Mouse (Mus musculus) intestine, postnatal 0 days (tissue): ENCODE measurements around the gene Zfp704. TPM values are rescaled to one million over a fixed set of nuclear protein-coding genes. Genes with fewer than 3 reads are reported as not detected.
A peak's percentile ranks its signal among the peaks of the same experiment; 100 is the strongest.

ENCODE experiments used
- ATAC-seq: fragments of 200-750 bp; cut with Nextera tagmentation; 2 replicates; pipeline ENCODE4 v1.8.0; 2017; ENCODE audit warnings: mild to moderate bottlenecking, moderate TSS enrichment, moderate library complexity
- H3K27ac ChIP-seq: fragments of 300-500 bp; sonication (generic); 2 replicates; pipeline ENCODE4 v1.5.1; 2014; ENCODE audit warnings: mild to moderate bottlenecking, low read depth, low read length, moderate library complexity
- H3K27me3 ChIP-seq: fragments of 300-500 bp; sonication (generic); replicated peaks from 2 replicates; pipeline ENCODE4 v1.6.1; 2014; ENCODE audit warnings: low read length, mixed read lengths; ENCODE audit not compliant: control insufficient read depth, insufficient read depth
- H3K36me3 ChIP-seq: fragments of 300-500 bp; sonication (generic); 2 replicates; pipeline ENCODE4 v1.6.1; 2014; ENCODE audit warnings: mild to moderate bottlenecking, moderate library complexity; ENCODE audit not compliant: control insufficient read depth, insufficient read depth
- H3K4me1 ChIP-seq: fragments of 300-500 bp; sonication (generic); replicated peaks from 2 replicates; pipeline ENCODE4 v1.6.1; 2014; ENCODE audit warnings: antibody characterized with exemption, low read length, mixed read lengths; ENCODE audit not compliant: control insufficient read depth, insufficient read depth
- H3K4me2 ChIP-seq: fragments of 300-500 bp; sonication (generic); replicated peaks from 2 replicates; pipeline ENCODE4 v1.6.1; 2014; ENCODE audit warnings: low read depth, mild to moderate bottlenecking, moderate library complexity
- H3K4me3 ChIP-seq: fragments of 300-500 bp; sonication (generic); 2 replicates; pipeline ENCODE4 v1.5.1; 2014; ENCODE audit warnings: low read depth, low read length
- H3K9ac ChIP-seq: fragments of 300-500 bp; sonication (generic); 2 replicates; pipeline ENCODE4 v1.6.1; 2014; ENCODE audit warnings: mild to moderate bottlenecking, low read depth, low read length
- H3K9me3 ChIP-seq: fragments of 300-500 bp; sonication (generic); 2 replicates; pipeline ENCODE4 v1.6.1; 2016; ENCODE audit warnings: mixed run types; ENCODE audit not compliant: control insufficient read depth
- CTCF ChIP-seq: sonication (generic); IDR thresholded peaks from 2 replicates; pipeline ENCODE4 v1.5.1; 2016; ENCODE audit warnings: low read depth, mild to moderate bottlenecking, control low read depth, antibody characterized with exemption, moderate library complexity
- WGBS: fragments of 180-500 bp; shearing (Covaris S2); extraction: QIAGEN DNeasy Blood & Tissue Kit; methylation state at CpG from one replicate; pipeline ENCODE4 v1.1.7; 2014; 5-methylcytosine and 5-hydroxymethylcytosine counted together
- polyA plus RNA-seq: library from polyadenylated mRNA; unstranded; fragments of >200 nt; fragmentation: Nextera tagmentation; extraction: Ambion mirVana; gene quantifications from 2 replicates; pipeline ENCODE4 v1.2.1, GENCODE M21; 2015

Zfp704 gene
- polyA plus RNA-seq, 1 experiment from 2014 or later = 2.8 TPM

DNA sequence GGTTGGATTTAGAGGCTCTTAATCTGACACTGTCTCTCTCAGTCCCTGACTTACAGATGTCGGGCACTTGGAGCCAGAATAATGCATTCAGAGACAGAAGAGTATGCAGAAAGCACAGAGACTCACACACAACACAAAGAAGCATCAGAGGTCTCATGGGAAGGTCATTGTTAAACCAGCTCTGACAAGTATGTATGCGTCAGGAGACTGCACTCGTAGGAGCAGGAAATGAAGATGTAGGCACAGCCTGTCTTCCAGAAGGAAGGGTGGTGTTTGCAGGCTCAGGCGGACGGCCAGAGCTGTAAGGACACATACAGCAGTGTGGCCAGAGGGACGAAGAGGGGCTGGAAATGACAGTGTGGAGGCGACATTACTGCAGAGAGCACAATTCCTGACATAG lies 72.0 kb downstream of the Zfp704 start:
- H3K36me3 ChIP-seq = no peaks in the 10 kb centered on the region
- H3K4me2 ChIP-seq = no peak overlapping the region
- no peak overlapping the region for H3K4me3 ChIP-seq
- no peaks in the 10 kb centered on the region for H3K27me3 ChIP-seq
- 72% methylated on average over 7 of the region's 7 CpGs for WGBS
- H3K9ac ChIP-seq = no peak overlapping the region
- no peaks in the 10 kb centered on the region for H3K4me1 ChIP-seq
- no peak for ATAC-seq
- H3K9me3 ChIP-seq = no peaks in the 10 kb centered on the region
- H3K27ac ChIP-seq = no peak overlapping the region; the same call in 1 of the 2 replicates
- no peak for TF ChIP-seq CTCF

DNA sequence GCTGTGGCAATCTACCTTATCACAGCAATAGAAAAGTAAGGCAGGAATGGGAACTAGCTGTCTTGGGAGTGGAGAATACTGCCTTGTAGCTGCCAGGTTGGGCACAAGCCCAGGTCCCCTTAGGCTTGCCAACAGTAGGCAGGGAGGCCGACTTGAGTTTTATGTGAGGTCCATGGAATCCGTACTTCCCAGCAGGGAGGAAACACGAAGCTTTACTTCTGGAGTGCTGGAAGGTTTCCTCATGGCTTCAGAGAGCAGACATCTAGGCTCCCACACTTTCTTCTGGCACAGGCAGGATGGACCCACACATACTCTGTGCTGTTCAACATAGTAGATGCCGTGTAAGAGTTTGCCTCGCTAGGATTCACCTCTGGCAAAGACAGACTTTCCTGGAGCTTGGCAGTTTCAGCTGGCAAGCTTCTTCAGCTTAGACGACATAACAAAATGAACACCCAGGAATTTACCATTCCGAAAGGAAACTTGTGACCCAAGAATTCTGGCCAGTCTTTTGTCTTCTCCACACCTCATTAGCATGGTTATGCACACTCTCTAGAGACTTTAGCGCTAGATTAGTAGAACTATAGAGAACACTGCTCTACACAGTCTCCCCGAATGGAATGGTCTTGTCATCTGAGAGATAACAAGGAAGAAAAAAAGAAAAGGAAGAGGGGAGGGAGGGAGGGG lies 79.6 kb downstream of the Zfp704 start:
- no peaks in the 10 kb centered on the region for H3K36me3 ChIP-seq
- no peak for ATAC-seq
- H3K4me2 ChIP-seq = no peak overlapping the region
- no peak for TF ChIP-seq CTCF
- no peak overlapping the region for H3K4me3 ChIP-seq
- H3K9me3 ChIP-seq = no peaks in the 10 kb centered on the region
- WGBS = 92% methylated on average over 9 of the region's 9 CpGs
- H3K27ac ChIP-seq = no peak overlapping the region
- H3K9ac ChIP-seq = no peak overlapping the region
- H3K27me3 ChIP-seq = no peaks in the 10 kb centered on the region
- no peaks in the 10 kb centered on the region for H3K4me1 ChIP-seq

DNA sequence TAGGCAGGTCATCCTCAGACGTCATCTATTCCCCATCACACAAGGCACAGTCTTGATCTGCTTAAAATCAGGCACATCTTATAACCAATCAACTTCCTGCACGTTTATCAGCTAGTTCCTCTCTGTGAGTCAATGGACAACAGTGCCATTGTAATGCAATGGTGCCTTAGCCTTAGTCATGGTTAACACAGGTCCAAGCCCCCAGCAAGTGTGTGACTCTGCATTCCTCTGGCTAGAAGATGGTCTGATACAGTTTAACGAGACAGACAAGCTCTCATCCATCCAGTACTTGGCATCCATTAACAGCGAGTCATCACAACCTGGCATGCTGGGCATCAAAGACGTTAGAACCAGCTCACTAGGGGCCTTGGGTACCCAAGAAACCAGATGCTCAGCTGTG lies 85.5 kb downstream of the Zfp704 start:
- no peaks in the 10 kb centered on the region for H3K9me3 ChIP-seq
- no peak overlapping the region for H3K27ac ChIP-seq
- H3K4me2 ChIP-seq = no peak overlapping the region
- no peak for TF ChIP-seq CTCF
- no peaks in the 10 kb centered on the region for H3K27me3 ChIP-seq
- H3K4me3 ChIP-seq = no peak overlapping the region
- H3K9ac ChIP-seq = no peak overlapping the region
- peaks cover 11% of the 10 kb centered on the region; the same call in 1 of the 2 replicates for H3K4me1 ChIP-seq
- ATAC-seq = no peak
- no peaks in the 10 kb centered on the region for H3K36me3 ChIP-seq
- 70% methylated on average over 5 of the region's 5 CpGs for WGBS

DNA sequence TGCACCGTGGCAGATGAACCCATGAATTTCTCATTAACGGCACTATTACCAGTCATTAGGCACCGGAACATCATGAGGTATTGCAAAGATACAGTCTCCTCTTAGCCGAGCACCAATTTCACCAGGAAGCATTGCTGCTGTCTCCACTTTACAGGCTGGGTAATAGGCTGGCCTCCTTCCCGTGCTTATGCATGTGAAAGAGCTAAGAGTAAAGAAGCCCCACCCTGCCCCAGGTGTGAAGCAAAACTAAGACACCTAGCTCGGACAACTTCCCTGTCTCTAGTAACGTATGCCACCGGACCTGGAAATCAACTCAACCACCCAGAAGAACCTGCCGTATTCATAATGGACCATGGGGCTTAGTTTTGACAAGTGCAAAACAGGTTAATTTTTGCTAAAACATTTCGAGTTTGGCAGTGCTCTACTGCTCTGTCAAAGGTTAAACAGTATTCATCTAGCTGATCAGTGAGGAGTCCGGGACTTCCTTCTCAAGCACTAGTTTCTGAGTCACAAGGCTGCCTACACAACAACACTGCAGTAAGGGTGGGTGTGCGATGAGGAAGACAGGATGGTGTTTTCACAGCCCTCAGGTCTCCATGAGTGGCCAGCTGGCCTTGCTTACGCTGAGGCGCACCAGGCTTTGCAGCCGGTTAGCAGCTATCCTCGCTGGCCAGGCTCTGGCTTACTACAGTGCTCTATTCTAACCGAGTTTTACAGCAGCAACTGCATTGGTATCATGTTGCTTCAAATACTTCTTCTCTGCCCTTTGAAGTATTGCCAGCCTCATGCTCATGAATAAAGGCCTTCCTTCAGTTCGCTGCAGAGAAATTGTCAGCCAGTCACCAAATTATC lies 86.6 kb downstream of the Zfp704 start:
- WGBS = 47% methylated on average over 18 of the region's 18 CpGs
- peaks cover 11% of the 10 kb centered on the region; the same call in 1 of the 2 replicates for H3K4me1 ChIP-seq
- ATAC-seq = peak; percentile 54

DNA sequence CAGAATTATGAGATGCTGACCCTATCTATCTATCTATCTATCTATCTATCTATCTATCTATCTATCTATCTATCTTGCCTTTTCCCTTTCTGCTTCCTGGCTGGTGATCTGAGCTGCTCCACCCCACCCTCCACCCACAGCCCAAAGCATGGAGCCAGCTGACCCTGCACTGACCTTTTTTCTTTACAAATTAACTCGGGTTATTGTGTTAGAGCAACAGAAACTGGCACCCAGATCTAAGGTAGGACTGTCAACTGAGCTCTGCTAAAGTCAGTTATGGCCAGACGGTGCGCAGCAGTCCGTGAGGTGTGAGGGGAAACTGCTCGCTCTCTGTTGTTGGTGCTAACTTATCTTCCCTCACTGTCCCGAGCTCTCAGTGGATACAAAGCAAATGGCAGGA lies 87.9 kb downstream of the Zfp704 start:
- Histone ChIP-seq H3K4me2 (no peak overlapping the region), H3K4me3 (no peak overlapping the region), H3K9ac (no peak overlapping the region), H3K27ac (no peak overlapping the region), H3K4me1 (peaks cover 11% of the 10 kb centered on the region; the same call in 1 of the 2 replicates), H3K9me3 (no peaks in the 10 kb centered on the region), H3K27me3 (no peaks in the 10 kb centered on the region), H3K36me3 (no peaks in the 10 kb centered on the region)
- 39% methylated on average over 6 of the region's 6 CpGs for WGBS
- TF ChIP-seq CTCF = no peak
- no peak for ATAC-seq

More for the DNA sequence above, 86.6 kb downstream of the Zfp704 start:
- no peaks in the 10 kb centered on the region for H3K9me3 ChIP-seq
- TF ChIP-seq CTCF = no peak
- H3K36me3 ChIP-seq = no peaks in the 10 kb centered on the region
- H3K27ac ChIP-seq = no peak overlapping the region
- no peak overlapping the region for H3K9ac ChIP-seq
- no peak overlapping the region for H3K4me2 ChIP-seq
- H3K4me3 ChIP-seq = no peak overlapping the region
- H3K27me3 ChIP-seq = no peaks in the 10 kb centered on the region

DNA sequence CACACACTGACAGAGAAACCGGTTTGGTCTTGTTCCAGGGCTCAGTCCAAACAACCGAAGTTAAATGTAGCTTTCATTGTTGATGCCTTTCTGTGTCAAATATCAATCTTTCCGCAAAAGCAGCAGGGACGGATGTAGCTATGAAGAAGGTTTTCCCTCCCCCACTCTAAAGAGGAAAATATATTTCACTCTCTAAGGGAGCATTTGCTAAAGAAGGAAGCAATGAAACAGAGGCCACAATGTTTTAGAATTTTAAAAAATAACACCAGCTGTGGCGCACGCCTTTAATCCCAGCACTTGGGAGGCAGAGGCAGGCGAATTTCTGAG lies 89.2 kb downstream of the Zfp704 start:
- peaks cover 11% of the 10 kb centered on the region; the same call in 1 of the 2 replicates for H3K4me1 ChIP-seq
- no peak overlapping the region for H3K9ac ChIP-seq

More for the DNA sequence above, 89.2 kb downstream of the Zfp704 start:
- no peaks in the 10 kb centered on the region for H3K27me3 ChIP-seq
- TF ChIP-seq CTCF = no peak
- 31% methylated on average over 7 of the region's 7 CpGs for WGBS
- ATAC-seq = no peak
- H3K36me3 ChIP-seq = no peaks in the 10 kb centered on the region
- H3K27ac ChIP-seq = no peak overlapping the region
- 0 out of 2 replicates have a peak overlapping the region, but pooled peaks have one; percentile 44 for H3K4me2 ChIP-seq
- H3K4me3 ChIP-seq = no peak overlapping the region
- no peaks in the 10 kb centered on the region for H3K9me3 ChIP-seq
